Mouse (Mus musculus) CH12F3 (cell line): Measurements from ENCODE around the gene A730061H03Rik.

Source experiments
- in situ Hi-C: fragments of 300-500 bp; cut with MboI; formaldehyde crosslinking; loops from 2 replicates; pipeline ENCODE4 v1.14.3; 2020; ENCODE audit warnings: low sequenced_read_pairs

The A730061H03Rik gene

GRCm38 (mm10) chr14:55551794-55552193 is 8.4 kb downstream of the A730061H03Rik start:
- in situ Hi-C loops = no loop called here

GRCm38 (mm10) chr14:55551347-55551746 is 8.9 kb downstream of the A730061H03Rik start:
- in situ Hi-C loops = no loop called here

GRCm38 (mm10) chr14:55550191-55550590 is 10.0 kb downstream of the A730061H03Rik start:
- in situ Hi-C loops = no loop called here

GRCm38 (mm10) chr14:55544334-55544733 is 15.9 kb downstream of the A730061H03Rik start:
- in situ Hi-C loops = no loop called here

- in situ Hi-C loops = no loop called here
Measured at GRCm38 (mm10) chr14:55542268-55542667, 17.9 kb downstream of the A730061H03Rik start.

GRCm38 (mm10) chr14:55540787-55541321 is 19.4 kb downstream of the A730061H03Rik start:
- in situ Hi-C loops = no loop called here

GRCm38 (mm10) chr14:55540067-55540786 is 20.0 kb downstream of the A730061H03Rik start, which contains the start of gene Pck2:
TSS of gene Pck2 (plus strand) at chr14:55540266.
- in situ Hi-C loops = no loop called here

- in situ Hi-C loops = loop anchor here (5.0 kb wide), 1 partner anchor 34 kb away; no protein-coding TSS in a partner anchor
Measured at GRCm38 (mm10) chr14:55536116-55536745, 24.0 kb downstream of the A730061H03Rik start.

- in situ Hi-C loops = no loop called here
Measured at GRCm38 (mm10) chr14:55527940-55528339, 32.3 kb downstream of the A730061H03Rik start.

GRCm38 (mm10) chr14:55526674-55527073 is 33.5 kb downstream of the A730061H03Rik start:
- in situ Hi-C loops = no loop called here

- in situ Hi-C loops = no loop called here
Measured at GRCm38 (mm10) chr14:55524785-55525184, 35.4 kb downstream of the A730061H03Rik start, which contains the start of gene Nrl. TSS of gene Nrl (minus strand) at chr14:55524981.

GRCm38 (mm10) chr14:55524062-55524461 is 36.1 kb downstream of the A730061H03Rik start:
- in situ Hi-C loops = no loop called here

- in situ Hi-C loops = no loop called here
Measured at GRCm38 (mm10) chr14:55520451-55521361, 39.5 kb downstream of the A730061H03Rik start.

- in situ Hi-C loops = no loop called here
Measured at GRCm38 (mm10) chr14:55519604-55520003, 40.6 kb downstream of the A730061H03Rik start.

- in situ Hi-C loops = no loop called here
Measured at GRCm38 (mm10) chr14:55518897-55519296, 41.3 kb downstream of the A730061H03Rik start.

GRCm38 (mm10) chr14:55515846-55516245 is 44.4 kb downstream of the A730061H03Rik start:
- in situ Hi-C loops = no loop called here

- in situ Hi-C loops = no loop called here
Measured at GRCm38 (mm10) chr14:55513927-55514326, 46.3 kb downstream of the A730061H03Rik start.

- in situ Hi-C loops = no loop called here
Measured at GRCm38 (mm10) chr14:55511037-55511436, 49.2 kb downstream of the A730061H03Rik start.

GRCm38 (mm10) chr14:55510125-55510731 is 50.0 kb downstream of the A730061H03Rik start, which contains the start of gene Cpne6:
TSS of gene Cpne6 (plus strand) at chr14:55510445.
- in situ Hi-C loops = no loop called here
